Mouse (Mus musculus) liver, postnatal 0 days (tissue): Measurements from ENCODE around the gene Fam102a. TPM values are rescaled to one million over a fixed set of nuclear protein-coding genes. Genes with fewer than 3 reads are reported as not detected.

Experiments
- ATAC-seq: fragments of 200-750 bp; cut with Nextera tagmentation; 2 replicates; pipeline ENCODE4 v1.8.0; 2017; ENCODE audit warnings: mild to moderate bottlenecking, moderate library complexity
- DNase-seq: peaks from one replicate; pipeline ENCODE4 v3.0.0-alpha.2; 2016
- H3K27ac ChIP-seq: fragments of 300-500 bp; sonication (generic); 2 replicates; pipeline ENCODE4 v1.5.1; 2014; ENCODE audit warnings: antibody characterized with exemption, moderate library complexity, mild to moderate bottlenecking, low read depth
- H3K27me3 ChIP-seq: fragments of 300-500 bp; sonication (generic); 2 replicates; pipeline ENCODE4 v1.6.1; 2014; ENCODE audit warnings: low read length, control low read depth, mixed read lengths; ENCODE audit not compliant: insufficient read depth
- H3K36me3 ChIP-seq: fragments of 300-500 bp; sonication (generic); replicated peaks from 2 replicates; pipeline ENCODE4 v1.6.1; 2014; ENCODE audit warnings: mild to moderate bottlenecking, control low read depth, low read length, moderate library complexity, mixed read lengths; ENCODE audit not compliant: insufficient read depth
- H3K4me1 ChIP-seq: fragments of 300-500 bp; sonication (generic); 2 replicates; pipeline ENCODE4 v1.6.1; 2014; ENCODE audit warnings: antibody characterized with exemption, mild to moderate bottlenecking, control low read depth; ENCODE audit not compliant: insufficient read depth
- H3K4me2 ChIP-seq: fragments of 300-500 bp; sonication (generic); 2 replicates; pipeline ENCODE4 v1.6.1; 2014; ENCODE audit warnings: low read depth, mild to moderate bottlenecking, low read length, moderate library complexity, mixed read lengths
- H3K4me3 ChIP-seq: fragments of 300-500 bp; sonication (generic); 2 replicates; pipeline ENCODE4 v1.5.1; 2014; ENCODE audit warnings: low read depth, low read length
- H3K9ac ChIP-seq: fragments of 300-500 bp; sonication (generic); replicated peaks from 2 replicates; pipeline ENCODE4 v1.6.1; 2014; ENCODE audit warnings: mild to moderate bottlenecking, moderate library complexity
- H3K9me3 ChIP-seq: fragments of 300-500 bp; sonication (generic); 2 replicates; pipeline ENCODE4 v1.6.1; 2016; ENCODE audit warnings: mild to moderate bottlenecking, control low read depth, low read length, mixed read lengths
- CTCF ChIP-seq: sonication (generic); IDR thresholded peaks from 2 replicates; pipeline ENCODE4 v1.5.1; 2016; ENCODE audit warnings: antibody characterized with exemption, low read depth
- EP300 ChIP-seq: IDR thresholded peaks from 2 replicates; pipeline ENCODE4 v1.6.1; 2016; ENCODE audit warnings: antibody characterized with exemption, low read depth, mild to moderate bottlenecking
- WGBS: fragments of 180-500 bp; shearing (Covaris S2); extraction: QIAGEN DNeasy Blood & Tissue Kit; methylation state at CpG from one replicate; pipeline ENCODE4 v1.1.7; 2014; ENCODE audit not compliant: insufficient replicate concordance; 5-methylcytosine and 5-hydroxymethylcytosine counted together
- polyA plus RNA-seq: library from polyadenylated mRNA; unstranded; fragments of >200 nt; fragmentation: Nextera tagmentation; extraction: Ambion mirVana; gene quantifications from 2 replicates; pipeline ENCODE4 v1.2.1, GENCODE M21; 2015

Gene Fam102a
- polyA plus RNA-seq, 1 experiment from 2014 or later = 4.8 TPM

- 2% methylated on average over 36 of the region's 36 CpGs for WGBS
- peaks cover 15% of the 10 kb centered on the region; the same call in 1 of the 2 replicates for H3K4me1 ChIP-seq
- TF ChIP-seq EP300 (peak; percentile 35; the same call in 1 of the 2 replicates), CTCF (no peak)
- peaks cover 19% of the 10 kb centered on the region for H3K36me3 ChIP-seq
- DNase-seq (peak; percentile 92), ATAC-seq (peak; percentile 86)
- peak within 1 kb of the TSS; percentile 86 for H3K4me3 ChIP-seq
- no peaks in the 10 kb centered on the region for H3K9me3 ChIP-seq
- H3K9ac ChIP-seq = peak within 1 kb of the TSS; percentile 85
- H3K4me2 ChIP-seq = peak within 1 kb of the TSS; percentile 86
- H3K27me3 ChIP-seq = peaks cover 8% of the 10 kb centered on the region; the same call in 1 of the 2 replicates
- H3K27ac ChIP-seq = peak within 1 kb of the TSS; percentile 71
Measured at GRCm38 (mm10) chr2:32570698-32571494, 35.8 kb downstream of the Fam102a start, which contains the start of gene Dpm2. Gene Dpm2 (plus strand): TSS chr2:32570858.

- TF ChIP-seq CTCF (no peak), EP300 (no peak)
- H3K4me2 ChIP-seq = no peak overlapping the region
- no peak for DNase-seq
- H3K27ac ChIP-seq = no peak overlapping the region
- no peaks in the 10 kb centered on the region for H3K9me3 ChIP-seq
- WGBS = 86% methylated on average over 11 of the region's 11 CpGs
- H3K36me3 ChIP-seq = peaks cover 11% of the 10 kb centered on the region
- peak overlapping the region; percentile 85; the same call in 1 of the 2 replicates for H3K9ac ChIP-seq
- H3K4me3 ChIP-seq = no peak overlapping the region
- H3K4me1 ChIP-seq = peaks cover 15% of the 10 kb centered on the region; the same call in 1 of the 2 replicates
- peaks cover 8% of the 10 kb centered on the region; the same call in 1 of the 2 replicates for H3K27me3 ChIP-seq
- ATAC-seq = no peak
Measured at GRCm38 (mm10) chr2:32572196-32572595, 37.1 kb downstream of the Fam102a start.

- H3K9me3 ChIP-seq = no peaks in the 10 kb centered on the region
- H3K36me3 ChIP-seq = peaks cover 5% of the 10 kb centered on the region; the same call in 1 of the 2 replicates
- H3K4me1 ChIP-seq = peaks cover 15% of the 10 kb centered on the region; the same call in 1 of the 2 replicates
- H3K27ac ChIP-seq = no peak within 1 kb of the TSS
- DNase-seq (no peak), ATAC-seq (no peak)
- no peak within 1 kb of the TSS for H3K9ac ChIP-seq
- TF ChIP-seq EP300 = no peak
- no peak for TF ChIP-seq CTCF
- H3K4me2 ChIP-seq = peak within 1 kb of the TSS; percentile 61
- peak within 1 kb of the TSS; percentile 11; the same call in 1 of the 2 replicates for H3K4me3 ChIP-seq
- WGBS = 76% methylated on average over 6 of the region's 6 CpGs
- peaks cover 10% of the 10 kb centered on the region for H3K27me3 ChIP-seq
Measured at GRCm38 (mm10) chr2:32574497-32574896, 39.4 kb downstream of the Fam102a start, which contains the start of gene Pip5kl1. Gene Pip5kl1 (plus strand): TSS chr2:32574797.

GRCm38 (mm10) chr2:32574901-32575585 is 39.9 kb downstream of the Fam102a start:
- 4% methylated on average over 26 of the region's 26 CpGs for WGBS
- Histone ChIP-seq H3K4me1 (peaks cover 15% of the 10 kb centered on the region; the same call in 1 of the 2 replicates), H3K27ac (no peak overlapping the region), H3K9me3 (no peaks in the 10 kb centered on the region), H3K27me3 (peaks cover 16% of the 10 kb centered on the region), H3K4me2 (peak overlapping the region; percentile 61), H3K36me3 (peaks cover 5% of the 10 kb centered on the region; the same call in 1 of the 2 replicates), H3K4me3 (peak overlapping the region; percentile 11; the same call in 1 of the 2 replicates), H3K9ac (no peak overlapping the region)
- TF ChIP-seq EP300 = no peak
- TF ChIP-seq CTCF = peak; percentile 73
- DNase-seq = peak; percentile 58
- ATAC-seq = no peak

GRCm38 (mm10) chr2:32575586-32576160 is 40.5 kb downstream of the Fam102a start, which contains the start of gene 9430097D07Rik:
Gene 9430097D07Rik (minus strand): TSS chr2:32575684.
- Histone ChIP-seq H3K4me3 (peak within 1 kb of the TSS; percentile 11; the same call in 1 of the 2 replicates), H3K36me3 (peaks cover 5% of the 10 kb centered on the region; the same call in 1 of the 2 replicates), H3K9ac (no peak within 1 kb of the TSS), H3K4me2 (peak within 1 kb of the TSS; percentile 61), H3K4me1 (peaks cover 15% of the 10 kb centered on the region; the same call in 1 of the 2 replicates), H3K9me3 (no peaks in the 10 kb centered on the region), H3K27me3 (peaks cover 17% of the 10 kb centered on the region), H3K27ac (no peak within 1 kb of the TSS)
- 16% methylated on average over 28 of the region's 28 CpGs for WGBS
- TF ChIP-seq EP300 = no peak
- TF ChIP-seq CTCF = no peak
- DNase-seq (peak; percentile 46), ATAC-seq (peak; percentile 24)
